Mouse (Mus musculus): Measurements from ENCODE around the gene Tas1r3.

Tas1r3 gene

DNA sequence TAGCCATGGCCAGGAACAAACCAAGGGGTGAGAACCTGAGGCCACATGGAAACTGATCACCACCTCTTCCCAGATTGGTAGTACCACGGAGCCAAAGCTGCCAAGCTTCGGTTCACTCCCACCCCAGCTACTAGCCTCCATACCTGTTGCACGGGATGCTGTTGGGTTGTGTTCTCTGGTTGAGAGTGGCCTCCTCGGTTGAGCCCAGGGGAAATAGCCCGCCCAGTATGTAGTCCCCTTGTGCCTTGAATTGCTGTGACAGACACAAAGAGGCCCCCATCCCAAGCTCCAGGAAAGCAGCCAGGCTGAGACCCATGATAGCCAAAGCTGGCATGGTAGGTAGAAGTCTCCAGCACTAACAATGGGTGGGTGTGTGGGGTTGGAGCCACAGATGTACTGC lies at the start of gene Tas1r3:
Tas1r3 (minus strand) TSS at position 362 of the 400 bp plus-strand sequence.
- no peak for DNase-seq (ENCODE audit: low read depth in 1 of 2, low spot score in 2 of 2)

DNA sequence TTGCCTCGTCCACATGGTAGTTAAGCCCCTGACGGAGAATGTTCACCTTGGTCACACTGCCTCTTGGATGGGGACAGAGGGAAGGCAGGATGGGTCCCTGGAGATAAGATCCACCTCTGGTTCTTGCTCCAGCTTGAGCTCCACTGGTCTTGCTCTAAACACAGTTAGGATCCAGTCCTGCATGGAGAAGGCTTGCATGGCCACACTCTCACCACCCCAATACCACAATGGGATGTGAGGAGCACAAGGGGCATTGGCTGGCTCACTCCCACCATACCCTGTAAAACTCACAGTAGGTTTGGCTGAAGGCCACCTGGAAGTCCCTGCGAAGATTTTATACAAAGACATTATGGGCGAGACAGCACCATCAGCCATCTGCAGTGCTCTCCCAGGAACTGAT lies 45.6 kb upstream of the Tas1r3 start:
- peak in 1 of 2 experiments; percentile 0 for DNase-seq (ENCODE audit: low read depth in 1 of 2, low spot score in 2 of 2)

DNA sequence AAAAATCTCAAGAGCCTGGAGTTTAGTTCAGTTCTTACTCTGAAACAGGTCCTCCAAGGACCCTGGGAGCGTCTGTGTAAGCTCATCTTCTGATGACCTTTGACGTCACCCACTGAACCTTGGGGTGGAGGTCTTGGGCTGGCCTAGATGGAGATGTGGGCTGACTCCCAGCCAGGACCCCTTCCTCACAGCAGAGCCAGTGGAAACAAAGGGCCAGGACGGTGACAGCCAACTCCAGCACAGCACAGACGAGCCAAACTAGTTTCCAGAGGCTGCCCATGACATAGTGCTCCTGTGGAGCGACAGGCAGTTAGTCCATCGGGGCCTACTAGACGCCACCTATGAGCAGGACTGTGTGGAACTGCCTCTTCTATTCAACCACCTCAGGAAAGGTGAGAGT lies 45.1 kb upstream of the Tas1r3 start:
- DNase-seq (ENCODE audit: low read depth in 1 of 2, low spot score in 2 of 2), result no peak

DNA sequence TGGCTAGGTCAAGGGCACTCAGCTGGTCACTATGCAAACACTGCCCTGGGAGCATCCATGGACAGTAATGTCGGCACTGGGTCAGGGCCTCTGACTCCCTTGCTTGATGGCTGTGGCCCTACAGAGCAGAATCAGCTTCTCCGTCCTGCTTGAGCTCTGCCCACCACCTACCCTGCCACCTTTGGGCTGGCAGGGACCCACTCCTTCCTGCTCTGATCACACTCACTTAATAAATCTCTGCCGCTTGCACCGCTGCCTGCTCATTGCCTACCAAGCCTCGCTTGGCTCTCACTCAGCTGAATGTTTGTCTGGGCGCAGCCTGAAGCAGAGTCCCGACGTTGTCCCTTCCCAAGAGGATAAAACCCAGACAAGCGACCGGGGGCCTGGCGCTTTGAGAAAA lies 43.8 kb upstream of the Tas1r3 start:
- DNase-seq (ENCODE audit: low read depth in 1 of 2, low spot score in 2 of 2), result no peak

DNA sequence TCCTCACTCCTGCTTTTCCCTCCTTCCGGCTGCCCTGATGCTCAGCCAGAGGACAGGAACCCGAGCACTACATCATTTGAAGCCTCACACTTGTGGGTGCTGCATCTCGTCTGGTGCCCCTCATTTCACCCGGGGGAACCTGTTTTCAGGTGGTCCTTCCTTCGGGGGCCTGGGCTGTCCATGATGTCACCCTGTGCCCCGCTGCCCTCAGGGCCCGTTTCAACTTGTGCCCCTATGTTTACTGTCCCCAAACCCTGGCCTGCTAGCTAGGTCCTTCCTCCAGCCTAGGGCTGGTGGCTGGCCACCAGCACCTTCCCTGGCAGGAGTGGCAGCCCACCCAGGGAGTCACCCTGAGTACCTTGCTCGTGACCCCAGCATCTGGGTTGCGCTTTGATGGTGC lies 43.0 kb upstream of the Tas1r3 start:
- no peak for DNase-seq (ENCODE audit: low read depth in 1 of 2, low spot score in 2 of 2)

DNA sequence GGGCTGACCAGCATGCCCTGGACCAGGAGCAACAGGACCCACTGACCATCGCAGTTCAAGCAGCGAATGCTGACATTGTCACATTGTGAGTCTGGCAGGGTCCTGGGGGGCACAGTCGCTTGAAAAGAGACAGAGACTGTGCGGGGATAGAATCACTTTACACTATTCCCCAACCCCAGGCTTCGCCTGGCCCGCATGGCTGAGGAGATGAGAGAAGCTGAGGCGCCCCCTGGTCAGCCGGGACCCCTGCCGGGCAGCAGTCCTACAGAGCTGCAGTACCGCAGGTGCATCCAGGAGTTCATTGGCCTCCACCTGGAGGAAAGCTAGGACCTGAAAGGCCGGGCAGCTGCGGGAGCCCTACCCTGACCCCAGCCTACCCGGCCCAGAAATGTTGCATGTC lies 42.5 kb upstream of the Tas1r3 start:
- no peak for DNase-seq (ENCODE audit: low read depth in 1 of 2, low spot score in 2 of 2)

DNA sequence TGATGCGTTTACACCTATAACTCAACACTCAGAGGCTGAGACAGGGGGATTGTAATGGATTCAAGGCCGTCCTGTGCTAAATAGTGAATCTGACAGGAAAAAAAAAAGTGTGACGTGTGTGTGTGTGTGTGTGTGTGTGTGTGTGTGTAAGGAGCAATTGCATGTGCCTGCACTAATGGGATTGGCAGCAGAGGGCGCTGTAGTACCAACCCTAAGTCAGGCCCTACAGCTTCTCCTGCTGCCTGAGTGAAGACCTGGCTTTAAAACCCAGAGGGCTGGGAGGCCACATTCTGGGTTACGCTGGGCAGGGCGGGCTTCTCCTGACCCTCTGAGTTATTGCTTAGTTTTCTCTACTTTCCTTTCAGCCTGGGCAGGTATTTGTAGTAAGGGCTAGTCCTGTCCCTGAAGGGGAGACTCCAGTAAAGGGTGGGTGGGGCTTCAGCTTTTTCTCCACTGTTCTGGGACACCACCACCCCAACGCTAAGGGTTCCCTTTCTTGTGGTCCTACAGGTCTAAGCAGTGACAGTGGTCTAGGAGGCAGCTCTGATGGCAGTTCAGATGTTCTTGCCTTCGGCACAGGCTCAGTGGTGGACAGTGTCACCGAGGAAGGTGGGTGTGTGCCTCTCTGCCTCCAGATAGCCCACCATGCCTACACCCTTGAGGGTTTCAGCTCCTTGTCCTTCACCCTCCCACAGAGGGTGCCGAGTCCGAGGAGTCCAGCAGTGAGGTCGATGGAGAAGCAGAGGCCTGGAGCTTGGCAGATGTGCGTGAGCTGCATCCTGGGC lies 41.3 kb upstream of the Tas1r3 start:
- DNase-seq (ENCODE audit: low read depth in 1 of 2, low spot score in 2 of 2), result no peak

DNA sequence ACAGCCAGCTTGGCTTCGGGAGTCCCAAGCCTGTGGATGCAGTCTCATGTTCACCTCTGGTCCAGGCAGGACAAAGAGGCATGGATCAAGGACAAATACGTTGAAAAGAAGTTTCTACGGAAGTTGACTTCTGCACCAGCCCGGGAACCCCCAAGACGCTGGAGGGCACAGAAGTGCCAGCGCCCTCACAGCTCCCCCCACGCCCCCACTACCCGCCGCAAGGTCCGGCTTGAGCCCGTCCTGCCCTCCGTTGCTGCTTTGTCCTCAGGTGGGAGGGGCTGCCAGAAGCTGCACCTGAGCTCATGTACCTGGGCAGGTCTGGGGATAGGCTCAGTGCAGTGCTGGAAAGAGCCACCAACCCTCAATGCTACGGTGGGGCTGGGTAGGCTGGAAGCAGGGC lies 40.1 kb upstream of the Tas1r3 start:
- no peak for DNase-seq (ENCODE audit: low read depth in 1 of 2, low spot score in 2 of 2)

DNA sequence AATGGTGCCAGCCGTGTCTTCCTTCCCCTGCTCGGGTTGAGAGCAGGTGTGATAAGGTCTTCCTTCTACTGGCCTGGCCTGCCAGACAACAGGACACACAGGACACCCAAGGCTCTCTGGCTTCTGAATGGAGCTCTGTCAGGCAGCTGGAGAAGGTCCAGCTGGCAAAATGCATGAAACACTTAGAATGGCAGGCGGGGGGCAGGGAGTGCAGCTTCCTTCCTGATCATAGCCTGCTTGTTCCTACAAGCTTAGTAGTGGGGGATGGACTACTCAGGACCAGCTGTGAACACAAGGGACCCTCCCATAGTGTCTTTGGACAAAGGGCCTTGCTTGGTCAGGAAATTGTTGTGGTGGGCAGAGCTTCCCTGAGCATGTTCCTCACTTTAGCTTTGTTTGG lies 38.0 kb upstream of the Tas1r3 start:
- no peak for DNase-seq (ENCODE audit: low read depth in 1 of 2, low spot score in 2 of 2)

DNA sequence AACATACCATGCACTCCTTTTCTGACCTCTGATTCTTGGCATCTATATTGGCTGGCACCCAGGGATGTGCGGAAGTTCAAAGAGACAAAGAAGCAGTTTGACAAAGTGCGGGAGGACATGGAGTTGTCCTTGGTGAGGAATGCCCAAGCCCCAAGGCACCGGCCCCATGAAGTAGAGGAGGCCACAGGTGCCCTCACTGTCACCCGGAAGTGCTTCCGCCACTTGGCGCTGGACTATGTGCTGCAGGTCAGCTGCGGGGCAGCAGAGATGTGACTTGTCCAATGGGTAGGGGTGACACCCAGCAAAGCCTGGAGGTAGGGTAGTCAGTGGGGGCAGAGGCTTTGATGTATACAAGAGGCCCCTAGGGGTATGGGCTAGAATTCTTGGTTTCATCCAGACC lies 36.2 kb upstream of the Tas1r3 start:
- no peak for DNase-seq (ENCODE audit: low read depth in 1 of 2, low spot score in 2 of 2)

DNA sequence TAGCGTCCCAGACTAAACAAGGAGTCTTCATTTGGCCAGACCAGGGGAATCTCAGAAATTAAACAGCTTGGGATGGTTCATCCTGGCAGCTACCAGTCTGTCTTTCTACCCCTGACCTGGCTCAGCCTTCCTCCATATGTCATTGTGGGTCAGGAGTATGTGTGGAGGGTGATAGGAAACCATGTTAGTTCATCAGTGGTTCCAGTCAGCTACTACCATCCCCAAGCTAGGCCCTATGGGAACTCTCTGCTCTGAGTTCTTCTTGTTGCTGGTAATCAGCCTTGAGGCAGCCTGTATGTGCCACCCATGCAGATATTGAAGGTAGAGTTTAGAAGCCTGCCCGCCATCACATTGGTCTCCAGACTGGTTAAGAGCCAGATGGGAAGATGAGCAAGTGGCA lies 35.2 kb upstream of the Tas1r3 start:
- no peak for DNase-seq (ENCODE audit: low read depth in 1 of 2, low spot score in 2 of 2)

DNA sequence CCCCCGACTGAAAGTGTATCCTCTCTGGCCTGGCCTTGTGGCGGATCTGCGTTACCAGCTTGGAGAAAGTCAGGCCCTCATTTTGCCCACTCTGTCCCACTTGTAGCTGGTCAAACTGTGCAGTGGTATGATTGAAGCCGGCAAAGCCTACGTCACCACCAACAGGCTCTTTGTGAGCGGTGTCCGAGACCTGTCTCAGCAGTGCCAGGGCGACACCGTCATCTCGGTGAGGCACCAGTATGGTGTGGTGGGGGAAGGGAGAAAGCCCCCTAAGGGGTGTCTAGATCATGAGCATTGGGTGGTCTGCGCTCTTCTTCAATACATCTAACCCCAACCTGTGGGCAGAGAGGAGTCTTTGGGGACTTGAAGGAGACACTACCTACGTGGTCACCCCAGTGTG lies 33.3 kb upstream of the Tas1r3 start:
- DNase-seq (ENCODE audit: low read depth in 1 of 2, low spot score in 2 of 2), result no peak

DNA sequence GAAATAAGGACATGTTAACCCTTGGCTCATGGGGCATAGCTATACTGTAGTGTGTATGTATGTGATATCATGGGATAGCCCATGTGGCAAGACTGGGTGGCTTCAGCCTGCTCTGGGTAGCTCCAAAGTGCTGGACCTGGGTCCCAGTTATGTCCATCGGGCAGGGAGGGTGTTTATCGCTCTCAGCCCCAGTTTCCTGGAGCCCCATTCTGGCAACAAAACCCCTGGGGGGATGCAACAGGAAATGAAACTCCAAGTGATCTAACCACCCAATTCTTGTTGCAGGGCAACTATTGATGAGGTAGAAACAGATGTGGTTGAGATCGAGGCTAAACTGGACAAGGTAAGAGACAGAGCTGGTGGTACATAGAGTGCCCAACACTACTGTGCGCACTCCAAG lies 32.7 kb upstream of the Tas1r3 start:
- no peak for DNase-seq (ENCODE audit: low read depth in 1 of 2, low spot score in 2 of 2)

DNA sequence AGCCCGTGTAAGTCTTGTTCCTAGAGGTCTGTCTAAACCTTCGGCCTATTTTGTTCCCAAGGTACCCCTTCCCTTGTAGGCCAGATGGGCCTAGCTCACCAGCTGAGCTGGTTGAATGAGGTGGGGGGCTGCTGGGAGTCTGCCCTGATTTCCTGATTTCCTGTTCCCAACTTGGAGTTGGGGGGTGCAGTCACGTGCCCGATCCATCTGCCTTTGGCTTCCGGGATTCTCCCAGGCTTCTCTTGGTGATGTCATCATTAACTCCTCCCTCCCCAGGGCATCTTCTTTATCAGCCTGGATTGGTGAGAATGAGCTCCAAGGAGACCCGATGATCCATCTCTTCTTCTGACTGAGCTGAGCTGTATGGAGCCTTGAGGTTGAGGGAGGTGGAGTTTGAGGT lies 32.1 kb upstream of the Tas1r3 start:
- no peak for DNase-seq (ENCODE audit: low read depth in 1 of 2, low spot score in 2 of 2)

DNA sequence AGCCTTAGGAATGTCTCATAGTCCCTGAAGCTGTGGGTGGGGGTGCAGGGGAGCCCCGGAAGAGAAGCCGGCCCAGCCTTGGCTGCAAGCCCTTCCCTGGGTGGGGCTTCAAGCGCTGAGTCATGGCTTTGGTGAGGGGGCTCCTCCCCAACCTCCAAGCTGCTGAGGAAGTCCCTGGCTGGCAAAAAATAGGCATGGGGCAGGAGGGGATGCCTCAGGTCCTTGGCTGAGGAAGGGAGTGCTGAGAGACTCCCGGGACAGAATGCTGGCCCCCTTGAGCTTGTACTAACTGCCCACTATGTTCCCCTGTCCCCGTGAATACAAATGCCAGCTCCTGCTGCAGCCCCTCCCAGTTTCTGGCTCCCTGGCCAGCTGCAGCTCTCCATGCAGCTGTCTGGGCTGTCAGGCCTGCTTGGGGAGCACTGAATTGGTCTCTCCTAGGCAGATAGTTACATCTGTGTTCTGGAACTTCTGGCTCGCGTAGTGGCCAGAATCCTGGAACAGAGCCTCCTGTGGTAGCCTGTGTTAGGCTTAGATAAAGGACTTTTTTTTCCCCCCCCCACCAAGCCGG lies 31.2 kb upstream of the Tas1r3 start:
- DNase-seq (ENCODE audit: low read depth in 1 of 2, low spot score in 2 of 2), result peak in 1 of 2 experiments; percentile 25

DNA sequence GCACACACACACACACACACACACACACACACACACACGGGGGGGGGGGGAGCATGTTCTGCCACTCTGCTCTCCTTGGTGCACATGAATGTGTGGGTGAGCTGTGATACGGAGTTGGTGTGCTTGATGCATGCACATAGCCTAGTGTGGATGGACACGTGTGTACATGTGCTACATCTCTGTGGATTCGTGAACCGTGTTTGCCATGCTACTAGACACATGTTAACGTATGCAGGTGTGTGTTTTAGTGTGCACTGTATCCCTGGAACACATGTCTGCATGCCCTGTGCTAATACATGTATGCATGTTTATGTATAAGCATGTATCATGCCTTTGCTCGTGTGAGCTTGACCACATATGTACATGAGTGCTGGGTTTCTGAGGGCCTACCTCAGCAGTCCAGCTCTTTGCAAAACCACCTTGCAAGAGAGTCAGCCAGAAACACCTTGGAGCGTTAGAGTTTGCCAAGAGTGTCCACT lies 30.1 kb upstream of the Tas1r3 start:
- no peak for DNase-seq (ENCODE audit: low read depth in 1 of 2, low spot score in 2 of 2)

DNA sequence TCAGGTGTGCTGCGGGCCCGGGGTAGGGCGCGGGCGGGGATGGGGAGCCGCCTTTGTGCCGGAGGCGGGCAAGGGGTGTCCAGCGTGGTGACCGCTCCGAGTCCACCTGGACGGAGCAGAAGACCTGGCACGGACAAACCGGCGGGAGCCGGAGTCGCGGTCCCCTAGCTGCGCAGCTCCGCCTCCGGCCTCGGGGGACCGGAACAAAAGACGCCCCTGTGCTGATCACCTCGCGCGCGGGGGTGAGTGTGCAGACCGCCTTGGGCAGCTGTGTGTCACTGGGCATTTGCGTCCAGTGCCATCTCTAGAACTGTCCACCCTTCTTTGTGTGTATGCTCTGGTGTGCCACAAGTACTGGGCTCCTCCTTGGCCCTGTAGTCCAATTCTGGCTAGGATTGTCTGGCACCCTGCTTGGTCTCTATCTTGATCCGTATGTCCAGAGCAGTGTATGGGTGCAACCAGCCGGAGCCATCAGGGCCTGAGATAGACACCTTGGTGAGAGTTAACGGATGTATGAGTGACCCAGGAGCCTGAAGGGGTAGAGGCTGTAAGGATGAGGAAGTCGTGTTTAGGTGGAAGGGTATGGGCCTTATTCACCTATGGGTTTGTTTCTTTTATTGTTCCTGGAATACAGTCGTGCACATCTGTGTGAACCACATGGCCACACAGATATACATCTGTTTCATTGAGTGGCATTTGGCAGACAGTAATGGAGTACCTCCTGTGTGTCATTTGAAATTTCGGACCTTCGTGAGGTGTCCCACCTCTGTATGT lies 29.5 kb upstream of the Tas1r3 start:
- DNase-seq (ENCODE audit: low read depth in 1 of 2, low spot score in 2 of 2), result no peak

DNA sequence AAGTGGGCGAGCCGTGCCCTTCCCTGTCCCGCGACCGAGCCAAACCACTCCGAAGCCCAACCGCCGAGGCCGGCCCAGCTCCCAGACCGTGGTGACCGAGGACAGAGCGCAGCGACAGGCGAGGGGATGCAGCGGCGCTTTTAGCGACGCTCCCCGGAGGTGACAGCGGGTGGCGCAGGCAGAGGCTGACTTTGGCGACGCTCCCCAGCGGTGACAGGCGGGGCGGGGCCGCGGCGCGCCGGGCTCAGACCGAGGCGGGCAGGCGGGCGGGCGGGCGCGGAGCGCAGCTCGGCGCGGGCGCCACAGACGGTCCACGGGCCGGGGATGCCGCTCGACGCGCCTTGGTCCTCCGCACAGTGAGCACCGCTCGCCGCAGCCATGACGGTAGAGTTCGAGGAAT lies 28.9 kb upstream of the Tas1r3 start:
- DNase-seq (ENCODE audit: low read depth in 1 of 2, low spot score in 2 of 2), result peak; percentile 40 to 58

DNA sequence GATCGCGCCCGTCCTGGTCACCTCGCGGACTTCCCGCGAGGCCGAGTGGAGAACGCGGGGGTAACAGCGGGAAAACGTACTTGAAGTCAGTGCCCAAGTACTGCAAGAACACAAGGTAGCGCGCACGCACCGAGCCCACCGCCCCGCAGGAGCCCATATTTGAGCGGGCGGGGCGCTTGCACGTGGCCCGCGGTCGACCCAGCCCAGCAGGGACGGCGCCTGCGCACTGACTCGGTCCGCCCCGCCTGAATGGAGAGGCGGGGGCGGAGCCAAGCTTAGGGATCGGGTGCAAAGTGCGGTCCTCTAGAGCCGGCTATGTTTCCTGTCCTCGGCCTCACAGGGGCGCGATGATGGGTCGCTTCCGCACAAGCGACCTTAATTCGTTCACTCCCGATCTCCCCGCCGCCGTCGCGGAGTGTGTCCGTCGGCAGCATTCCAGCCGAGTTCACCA lies 28.4 kb upstream of the Tas1r3 start, which contains the start of the genes Pusl1 and Acap3:
Pusl1 (minus strand) TSS at position 231 of the 451 bp plus-strand sequence.
Acap3 (plus strand) TSS at position 272 of the 451 bp plus-strand sequence.
- DNase-seq (ENCODE audit: low read depth in 1 of 2, low spot score in 2 of 2), result peak; percentile 79 to 91

DNA sequence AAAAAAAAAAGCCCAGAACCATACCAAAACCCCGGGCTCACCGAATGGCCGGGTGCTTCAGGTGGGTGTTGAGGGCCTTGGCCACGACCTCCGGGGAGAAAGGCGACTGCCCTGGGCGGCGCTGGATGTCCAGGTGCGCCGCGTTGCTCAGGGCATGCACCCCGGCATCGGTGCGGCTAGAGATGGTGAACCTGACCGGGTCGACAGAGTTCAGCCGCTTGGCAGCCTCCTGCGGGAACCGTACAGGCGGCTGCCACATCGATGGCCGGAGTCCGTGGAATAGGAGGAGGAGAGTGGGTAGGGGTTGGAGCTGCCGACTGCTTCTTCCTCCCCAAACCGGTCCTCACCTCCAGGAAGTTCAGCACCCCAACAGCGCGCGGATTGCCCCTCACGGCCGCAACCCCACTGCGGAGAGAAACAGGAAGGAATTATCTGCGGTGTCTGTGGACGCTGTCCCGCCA lies 27.9 kb upstream of the Tas1r3 start:
- no peak for DNase-seq (ENCODE audit: low read depth in 1 of 2, low spot score in 2 of 2)

DNA sequence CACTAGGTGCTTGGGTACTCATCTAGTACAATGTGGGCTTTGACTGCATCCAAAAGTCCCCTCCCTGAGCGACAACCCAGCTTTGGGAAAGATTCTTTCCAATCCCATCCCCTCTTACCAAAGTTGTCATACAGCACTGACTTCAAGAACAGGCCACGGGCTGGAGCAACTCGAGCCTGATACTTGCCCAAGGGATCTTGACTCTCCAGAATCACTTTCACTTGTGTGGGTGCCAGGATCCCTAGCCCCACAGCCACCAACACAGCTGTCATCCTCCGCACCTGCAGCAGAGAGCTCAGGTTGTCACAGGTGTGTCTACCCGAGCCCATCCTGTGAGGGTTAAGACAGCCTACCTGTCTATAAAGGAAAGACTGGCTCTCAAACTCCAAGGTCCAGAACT lies 26.2 kb upstream of the Tas1r3 start:
- DNase-seq (ENCODE audit: low read depth in 1 of 2, low spot score in 2 of 2), result no peak

DNA sequence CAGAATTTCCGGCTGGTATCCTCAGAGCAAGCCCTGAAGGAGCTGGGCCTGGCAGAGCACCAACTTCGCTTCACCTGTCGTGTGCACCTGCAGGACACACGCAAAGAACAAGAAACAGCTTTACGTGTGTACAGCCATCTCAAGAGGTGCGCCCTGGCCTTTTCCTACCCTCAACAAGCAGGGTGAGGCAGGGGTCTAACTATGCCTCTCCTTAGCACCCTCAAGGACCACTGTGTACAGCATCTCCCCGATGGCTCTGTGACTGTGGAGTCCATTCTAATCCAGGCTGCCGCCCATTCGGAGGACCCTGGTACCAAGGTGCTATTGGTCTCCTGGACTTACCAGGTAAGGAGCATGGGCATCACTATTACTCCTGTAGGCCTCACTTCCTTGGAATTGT lies 25.0 kb upstream of the Tas1r3 start:
- DNase-seq (ENCODE audit: low read depth in 1 of 2, low spot score in 2 of 2), result no peak

Measured in monocyte, adult 2 months (primary cell).